Mouse (Mus musculus): ENCODE measurements around the gene R3hcc1l.

R3hcc1l gene

DNA sequence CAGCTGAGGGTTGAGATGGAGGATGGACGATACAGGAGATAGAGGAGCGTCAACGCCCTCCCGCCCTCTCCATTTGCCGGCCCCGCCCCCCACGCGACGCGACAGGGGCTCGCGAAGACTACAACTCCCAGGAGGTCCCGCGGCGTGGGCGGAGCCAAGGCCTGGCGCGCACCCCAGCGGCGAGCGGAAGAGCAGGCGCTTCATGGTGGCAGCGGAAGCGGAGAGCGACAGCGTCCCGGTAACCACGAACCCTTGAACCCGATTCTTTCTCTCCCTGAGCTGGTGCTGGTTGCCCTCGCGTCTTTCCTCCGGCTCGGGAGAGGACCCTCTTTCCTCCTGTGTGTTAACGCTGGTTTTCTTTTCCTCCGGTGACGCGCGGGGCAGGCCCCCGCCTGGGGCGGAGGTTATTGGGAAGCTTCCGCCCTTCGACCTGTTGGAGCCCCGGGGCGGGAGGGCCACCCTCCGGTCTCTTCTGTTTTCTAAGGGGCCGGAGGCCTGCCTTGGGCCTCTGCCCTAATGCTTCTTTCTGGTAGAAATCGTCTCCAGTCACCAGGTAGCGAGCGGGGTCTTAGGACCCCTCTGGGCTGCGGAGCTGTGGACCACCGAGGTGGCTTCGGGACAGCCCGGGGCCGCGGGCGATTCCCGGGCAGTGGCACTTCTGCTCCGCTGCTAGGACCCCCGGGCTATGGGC is at the start of gene R3hcc1l:
Gene R3hcc1l, plus strand, starts transcription at position 140 of the 691 bp plus-strand sequence.
- peak; percentile 97 for DNase-seq (ENCODE audit: low read depth, low spot score)

DNA sequence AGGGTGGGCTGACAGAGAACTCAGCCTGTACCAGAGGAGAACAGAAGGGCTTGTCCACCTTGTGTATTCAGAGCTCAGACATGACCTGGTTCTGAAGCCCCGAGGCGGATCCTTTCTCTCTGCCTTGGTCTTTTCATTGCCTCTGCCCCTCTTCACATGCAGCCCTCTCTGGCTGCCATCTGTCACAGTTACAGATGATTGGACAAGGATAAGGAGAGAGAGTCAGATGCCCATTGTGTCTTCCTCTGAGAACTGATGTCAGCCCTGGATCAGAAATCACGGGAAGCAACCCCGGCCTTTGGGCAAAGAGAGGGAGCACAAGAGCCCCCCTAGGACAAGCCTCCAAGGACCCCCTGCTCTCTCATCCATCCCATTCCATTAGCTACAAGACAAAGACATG is 47.0 kb upstream of the R3hcc1l start:
- no peak for DNase-seq (ENCODE audit: low read depth, low spot score)

DNA sequence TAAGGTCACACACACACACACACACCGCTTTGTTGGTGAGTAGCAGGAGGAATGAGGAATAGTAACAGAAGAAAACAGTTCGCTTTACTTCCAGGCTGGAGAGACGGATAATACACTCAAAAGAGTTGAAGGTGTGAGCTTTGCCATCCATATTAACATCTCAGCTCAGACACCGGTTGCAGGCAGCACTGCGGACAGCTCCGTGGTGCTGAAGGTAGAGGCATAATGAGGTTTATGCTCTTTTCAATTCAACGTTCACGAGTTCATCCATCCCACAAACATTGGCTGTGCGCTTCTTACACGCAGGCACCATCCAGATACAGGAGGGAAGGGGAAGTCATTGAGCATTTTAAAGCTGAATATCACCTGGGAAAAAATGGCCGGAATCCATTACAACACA is 45.7 kb upstream of the R3hcc1l start:
- DNase-seq (ENCODE audit: low read depth, low spot score): no peak

DNA sequence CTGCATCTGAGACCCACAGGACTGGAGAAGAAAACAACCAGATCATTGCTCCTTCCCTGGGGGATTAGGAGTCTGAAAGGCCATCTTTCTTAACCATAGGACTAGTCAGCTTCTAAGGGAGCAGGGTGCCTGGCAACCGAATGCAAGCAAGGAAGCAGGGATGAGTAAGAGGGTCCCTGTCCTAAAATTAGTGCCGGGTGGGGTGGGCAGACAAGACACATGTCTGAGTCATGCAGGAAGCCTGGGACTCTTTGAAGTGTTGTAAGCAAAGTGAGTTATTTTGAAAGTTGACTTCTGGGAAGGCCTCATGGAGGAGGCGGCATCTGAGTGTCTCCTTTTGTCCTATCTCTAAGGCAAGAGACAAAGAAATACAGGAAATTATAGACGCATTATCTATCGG is 40.8 kb upstream of the R3hcc1l start:
- no peak for DNase-seq (ENCODE audit: low read depth, low spot score)

DNA sequence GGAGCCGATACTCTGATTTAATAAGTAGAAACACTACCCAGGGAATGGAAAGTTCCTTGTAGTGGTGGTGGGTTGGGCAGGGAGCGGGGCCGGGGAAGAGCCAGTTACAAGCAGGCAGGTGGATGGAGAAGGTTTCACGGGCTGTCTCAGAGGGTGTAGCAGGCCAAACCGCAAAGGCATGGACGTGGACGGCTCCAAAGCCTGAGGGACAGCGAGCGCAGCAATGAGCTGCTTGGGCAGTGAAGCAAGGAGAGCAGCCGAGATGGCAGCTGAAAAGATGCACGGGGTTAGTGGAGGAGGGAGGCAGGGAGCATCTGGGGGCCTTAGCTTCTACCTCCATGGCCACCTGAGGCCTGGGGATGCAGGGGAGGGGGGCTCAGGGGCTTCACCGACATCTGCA is 40.3 kb upstream of the R3hcc1l start:
- DNase-seq (ENCODE audit: low read depth, low spot score): no peak

DNA sequence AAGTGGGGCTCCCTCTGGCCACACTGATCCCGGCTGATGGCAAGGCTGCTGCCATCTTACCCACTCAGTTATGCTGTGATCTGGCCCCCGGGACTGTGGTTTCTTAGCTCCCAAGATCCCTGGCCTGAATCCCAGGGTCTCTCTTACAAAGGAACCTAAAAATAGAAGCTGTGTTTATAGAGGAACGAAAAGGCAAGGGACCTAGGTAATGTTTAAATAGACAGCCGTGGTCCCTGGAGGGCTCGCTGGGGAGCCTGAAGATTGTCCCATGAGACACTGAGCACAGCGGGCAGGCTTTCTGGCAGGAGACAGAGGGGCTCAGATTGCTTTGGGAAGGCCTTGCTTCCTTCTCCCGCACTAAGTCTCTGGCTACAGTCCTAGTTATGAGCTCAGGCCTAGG is 33.1 kb upstream of the R3hcc1l start:
- no peak for DNase-seq (ENCODE audit: low read depth, low spot score)

DNA sequence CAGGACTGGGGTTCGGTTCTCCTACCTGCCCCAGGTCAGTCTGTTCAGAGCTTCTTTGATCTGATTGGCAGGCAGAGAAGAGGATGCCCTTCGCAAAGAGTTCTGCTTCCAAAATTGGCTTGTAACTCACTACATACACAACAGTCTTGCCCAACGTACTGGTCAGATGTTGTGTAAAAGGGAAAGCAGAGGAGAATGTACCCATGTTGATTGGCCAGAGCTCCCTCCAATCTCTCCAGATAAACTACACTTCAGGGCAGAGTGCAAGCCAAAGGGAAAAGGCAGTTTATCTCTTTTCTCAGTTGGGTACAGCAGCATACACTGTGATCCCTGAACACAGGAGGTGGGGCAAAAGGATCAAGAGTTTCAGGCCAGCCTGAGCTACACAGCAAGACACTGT is 31.3 kb upstream of the R3hcc1l start:
- no peak for DNase-seq (ENCODE audit: low read depth, low spot score)

DNA sequence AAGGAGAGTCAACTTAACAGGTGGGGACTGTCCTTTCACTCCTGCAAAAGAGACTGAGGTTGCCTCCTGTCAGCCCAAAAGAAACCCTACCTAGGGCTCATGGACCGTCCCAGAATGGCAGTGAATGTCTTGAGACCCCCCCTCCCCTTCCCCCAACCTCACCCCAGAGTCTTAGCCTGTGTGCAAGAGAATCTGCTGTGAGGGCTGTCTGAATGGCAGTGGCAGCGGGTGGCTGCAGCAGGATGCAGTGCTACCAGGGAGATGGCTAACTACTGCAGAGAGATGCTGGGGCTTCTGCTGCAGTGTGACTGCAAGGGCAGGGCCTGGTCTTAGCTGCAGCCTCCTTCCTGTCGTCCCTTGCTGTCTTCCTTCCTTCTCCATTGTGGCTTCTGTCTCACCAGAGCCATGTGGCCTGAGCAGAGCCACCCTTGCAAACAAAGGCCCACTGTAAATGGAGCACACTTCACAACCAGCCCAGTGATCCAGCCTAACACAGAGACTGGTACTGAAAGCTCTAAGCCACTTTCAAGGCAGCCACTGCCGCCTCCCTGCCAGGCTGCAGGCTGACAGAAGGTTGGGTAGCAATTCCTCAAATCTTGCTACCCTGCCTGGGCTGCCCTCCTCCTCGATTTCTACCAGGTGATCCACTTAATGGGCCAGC is 25.2 kb upstream of the R3hcc1l start:
- no peak for DNase-seq (ENCODE audit: low read depth, low spot score)

DNA sequence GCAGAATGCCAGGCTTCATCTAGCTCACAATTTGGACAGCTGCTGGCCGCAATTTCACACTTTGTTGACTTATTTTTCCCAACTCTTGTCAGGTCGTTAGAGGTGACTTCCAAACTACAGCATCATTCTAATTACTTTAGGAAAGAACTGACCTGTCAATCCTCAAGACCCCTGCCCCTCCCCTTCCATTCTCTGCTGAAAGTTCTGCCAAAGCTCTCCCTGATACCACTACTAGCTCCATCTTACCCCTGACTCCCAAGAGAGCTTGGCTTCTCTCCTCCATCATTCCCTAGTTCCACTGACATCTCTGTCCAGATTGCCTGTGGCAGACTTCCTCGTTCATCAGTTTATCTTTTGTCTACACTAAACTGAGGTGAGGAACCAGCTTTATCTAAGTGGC is 14.4 kb upstream of the R3hcc1l start:
- no peak for DNase-seq (ENCODE audit: low read depth, low spot score)

DNA sequence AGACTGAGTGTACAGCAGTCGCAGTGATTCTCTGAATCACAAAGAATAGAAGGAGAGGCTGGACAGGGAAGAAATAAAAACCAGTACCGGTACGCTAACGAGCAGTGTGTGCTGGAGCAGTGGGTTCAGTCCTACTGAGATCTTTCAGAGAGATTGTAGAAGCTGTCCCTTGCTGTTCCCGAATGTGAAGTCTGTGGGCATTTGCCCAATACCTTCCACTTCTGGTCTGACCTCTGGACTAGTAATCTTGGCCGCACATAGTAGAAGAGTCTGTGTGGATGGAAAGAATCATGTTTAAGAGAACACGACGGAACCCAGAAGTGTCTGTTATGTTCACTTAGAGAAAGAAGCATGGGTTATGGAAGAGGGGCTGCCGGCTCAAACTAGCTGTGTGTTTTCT is 8.9 kb upstream of the R3hcc1l start:
- no peak for DNase-seq (ENCODE audit: low read depth, low spot score)

DNA sequence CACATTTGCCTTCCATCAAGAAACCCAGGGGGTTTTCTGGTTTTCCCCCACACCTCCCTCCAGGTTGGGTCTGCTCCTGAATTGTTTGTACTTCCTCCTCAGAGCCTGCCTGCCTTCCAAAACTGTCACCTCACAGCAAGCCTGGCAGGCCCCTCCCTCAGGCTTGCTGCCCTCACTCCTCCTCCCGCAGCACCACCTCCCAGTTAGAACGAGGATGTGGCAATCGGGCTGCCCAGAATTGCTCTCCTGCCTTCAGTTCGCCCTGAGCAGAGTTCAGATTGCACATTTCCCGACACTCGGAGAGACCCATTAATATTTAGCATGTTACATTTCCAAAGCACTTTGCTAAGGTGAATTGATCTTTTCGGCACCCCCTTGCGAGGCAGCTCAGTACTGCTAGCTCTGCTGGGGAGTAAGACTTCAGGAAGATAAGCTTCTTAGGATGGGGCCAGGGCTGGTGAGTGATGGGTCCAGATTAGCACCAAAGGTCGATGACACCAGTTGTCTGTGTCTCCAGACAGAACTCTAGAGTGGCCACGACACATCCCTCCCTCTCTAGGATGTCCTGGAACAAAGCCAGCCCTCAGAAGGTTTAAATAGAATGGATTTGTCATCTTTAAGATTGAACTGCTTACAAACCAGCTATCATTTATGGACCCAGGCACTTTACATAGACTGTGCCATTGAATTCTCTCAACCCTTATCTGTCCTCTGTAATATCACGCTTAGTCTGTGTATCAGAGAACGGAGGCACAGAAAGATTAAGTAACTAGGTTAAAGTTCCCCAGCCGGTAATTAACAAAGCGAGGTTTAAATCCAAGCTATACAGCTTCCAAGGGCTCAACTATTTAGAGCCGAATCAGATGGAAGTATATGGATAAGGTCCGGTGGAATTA is 8.0 kb upstream of the R3hcc1l start:
- no peak for DNase-seq (ENCODE audit: low read depth, low spot score)

DNA sequence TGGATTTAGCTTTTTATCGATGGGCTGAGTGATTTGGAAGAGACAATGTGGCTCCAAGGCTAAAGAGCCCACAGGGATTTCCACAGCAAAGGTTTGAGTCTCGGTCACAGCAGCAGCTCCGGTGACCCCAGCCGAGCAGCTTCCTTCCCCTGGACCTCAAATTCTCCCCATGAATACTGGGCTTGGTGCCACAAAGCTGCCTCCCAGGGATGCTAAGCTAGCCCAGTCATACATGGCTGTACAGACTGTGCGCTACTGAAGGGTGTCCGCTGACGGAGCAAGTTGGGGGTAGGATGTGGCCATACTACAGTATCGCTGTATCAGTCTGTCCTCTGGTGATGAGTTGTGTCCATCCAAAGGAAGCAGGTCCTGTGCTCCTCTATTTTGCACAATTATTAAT is 2.9 kb upstream of the R3hcc1l start:
- no peak for DNase-seq (ENCODE audit: low read depth, low spot score)

DNA sequence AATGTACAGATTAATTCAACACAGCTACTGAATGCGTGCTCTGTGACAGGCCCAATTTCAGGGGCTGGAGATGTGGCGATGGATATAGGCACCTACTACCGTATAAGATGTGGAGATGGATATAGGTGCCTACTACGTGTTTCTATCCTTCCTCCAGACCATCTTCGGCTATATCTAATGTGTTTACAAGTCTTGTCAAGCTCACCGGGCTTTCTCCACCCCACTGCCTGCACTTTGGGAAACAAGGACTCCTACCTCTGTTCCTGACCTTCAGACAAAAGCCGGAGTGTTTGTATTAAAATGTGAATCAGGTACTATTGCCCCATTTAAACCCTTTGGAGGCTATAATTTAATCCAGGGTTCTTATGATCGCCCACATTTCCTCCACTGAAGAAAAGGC is 2.4 kb upstream of the R3hcc1l start:
- DNase-seq (ENCODE audit: low read depth, low spot score): no peak

DNA sequence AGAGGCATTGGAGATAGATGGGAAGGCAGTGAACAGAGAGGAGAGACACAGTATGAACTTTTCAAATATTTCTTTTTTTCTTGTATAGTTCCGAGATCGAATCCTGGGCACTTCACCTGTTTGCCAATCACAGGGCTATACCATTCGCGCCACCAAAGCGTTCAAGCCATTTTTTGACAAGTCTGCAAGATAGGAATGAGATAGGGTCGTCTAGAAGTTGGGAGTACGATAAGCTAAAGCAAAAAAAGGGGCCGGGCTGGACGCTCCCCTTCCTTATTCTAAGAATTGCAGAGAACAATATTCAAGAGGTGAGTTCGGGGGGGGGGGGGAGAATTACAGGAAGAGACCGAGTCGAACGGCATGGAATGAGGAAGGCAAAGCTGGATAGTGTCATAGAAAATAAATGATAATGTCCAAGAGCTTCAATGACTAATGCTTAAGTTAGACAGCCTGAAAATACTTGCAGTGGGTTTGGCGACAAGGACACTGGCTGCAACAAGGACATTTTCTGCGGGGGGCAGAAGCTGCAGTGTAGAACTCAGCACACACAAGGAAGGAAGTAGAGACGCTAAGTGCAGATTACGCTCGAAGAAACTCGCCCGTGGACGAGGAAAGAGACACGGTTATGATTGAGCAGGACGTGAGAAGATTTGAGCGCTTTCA is 471 bp upstream of the R3hcc1l start:
- no peak for DNase-seq (ENCODE audit: low read depth, low spot score)

DNA sequence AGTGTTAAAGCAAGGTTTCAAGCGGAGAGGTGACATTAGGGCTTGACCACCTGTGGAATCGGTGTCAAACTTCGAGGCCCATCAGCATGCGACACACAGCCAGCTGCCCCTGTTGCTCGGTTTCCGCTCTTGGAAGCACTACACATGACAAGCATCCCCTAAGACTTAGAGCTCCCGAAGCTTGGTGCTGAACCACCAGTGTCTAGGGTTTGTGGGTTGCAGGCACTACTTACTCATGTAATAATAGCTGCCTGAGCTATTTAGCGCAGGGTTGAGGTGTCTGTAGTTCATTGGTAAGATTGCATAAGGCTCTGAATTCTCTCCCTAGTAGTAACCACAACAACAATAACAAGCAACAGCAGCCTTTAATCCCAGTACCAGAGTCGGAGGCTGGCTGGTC is 1.2 kb downstream of the R3hcc1l start:
- peak; percentile 10 for DNase-seq (ENCODE audit: low read depth, low spot score)

DNA sequence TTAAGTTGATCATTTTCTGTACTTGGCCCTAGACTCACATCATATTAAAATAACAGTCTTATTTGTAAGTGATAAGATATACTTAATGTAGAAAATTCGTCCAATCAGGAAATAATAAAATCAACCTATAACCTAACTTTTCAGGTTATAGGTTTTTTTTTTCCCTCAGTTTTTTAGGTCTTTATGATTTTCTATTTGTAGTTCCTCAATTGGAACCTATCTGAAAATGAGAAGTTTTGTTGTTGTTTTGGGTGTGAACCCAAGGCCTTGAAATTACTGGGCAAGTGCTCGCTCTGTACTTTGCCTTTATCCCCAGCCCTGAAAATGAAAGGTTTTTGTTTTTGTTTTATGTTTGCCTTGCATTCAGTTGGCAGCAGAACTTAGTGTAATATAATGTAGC is 6.1 kb downstream of the R3hcc1l start:
- no peak for DNase-seq (ENCODE audit: low read depth, low spot score)

DNA sequence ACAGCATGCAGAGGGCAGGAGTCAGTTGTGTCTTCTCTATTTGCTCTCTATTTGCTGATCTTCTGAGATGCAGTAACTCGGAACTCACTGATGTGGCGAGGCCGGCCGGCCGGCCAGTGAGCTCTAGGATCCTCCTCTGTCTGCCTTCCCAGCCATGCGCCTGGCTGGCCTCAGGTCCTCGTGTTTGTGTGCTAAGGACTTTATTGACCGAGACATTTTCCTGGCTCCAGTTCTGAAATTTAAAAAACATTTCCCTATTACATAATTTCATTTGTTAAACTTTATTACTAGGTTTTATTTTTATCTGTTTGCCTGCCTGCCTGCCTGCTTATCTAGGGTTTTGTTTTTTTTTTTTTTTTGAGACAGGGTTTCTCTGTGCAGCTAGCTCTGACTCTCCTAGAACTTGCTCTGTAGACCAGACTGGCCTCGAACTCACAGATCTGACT is 11.5 kb downstream of the R3hcc1l start:
- no peak for DNase-seq (ENCODE audit: low read depth, low spot score)

DNA sequence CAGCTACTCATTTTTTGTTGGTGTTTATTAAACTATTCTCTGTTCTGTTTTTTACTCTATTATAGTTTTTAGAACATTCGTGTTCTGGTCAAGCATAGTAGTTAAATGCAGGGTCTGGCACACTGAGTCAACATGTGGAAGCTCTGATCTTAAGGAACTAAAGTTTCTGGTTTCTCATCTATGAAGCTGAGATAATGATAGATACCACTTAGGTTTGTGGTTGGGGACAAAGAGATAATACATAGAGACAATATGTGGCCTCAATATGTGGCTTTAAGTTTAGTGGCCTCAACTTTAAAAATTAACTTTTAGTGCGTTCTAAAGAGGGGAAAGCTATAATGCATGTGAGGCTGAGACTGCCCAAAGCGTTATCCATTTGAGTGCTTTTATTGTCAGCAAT is 15.9 kb downstream of the R3hcc1l start:
- DNase-seq (ENCODE audit: low read depth, low spot score): no peak

DNA sequence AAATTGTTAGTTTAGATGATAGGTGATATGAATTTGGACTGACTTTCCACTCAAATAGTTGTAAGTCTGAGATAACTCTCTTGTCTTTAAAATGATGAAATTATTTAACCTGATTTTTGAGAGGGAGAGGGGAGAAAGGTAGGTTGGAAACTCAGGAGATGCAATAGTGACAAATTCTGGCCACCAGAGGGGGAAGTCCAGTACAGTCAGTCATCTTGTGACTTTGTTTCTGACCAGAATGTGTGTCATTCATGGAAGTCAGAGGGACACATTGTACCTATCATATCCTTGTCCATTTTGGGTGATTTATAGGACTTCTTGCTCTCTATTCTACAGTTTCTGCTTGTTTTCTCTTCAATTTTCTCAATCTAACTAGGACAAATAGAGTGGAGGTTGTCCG is 19.0 kb downstream of the R3hcc1l start:
- no peak for DNase-seq (ENCODE audit: low read depth, low spot score)

DNA sequence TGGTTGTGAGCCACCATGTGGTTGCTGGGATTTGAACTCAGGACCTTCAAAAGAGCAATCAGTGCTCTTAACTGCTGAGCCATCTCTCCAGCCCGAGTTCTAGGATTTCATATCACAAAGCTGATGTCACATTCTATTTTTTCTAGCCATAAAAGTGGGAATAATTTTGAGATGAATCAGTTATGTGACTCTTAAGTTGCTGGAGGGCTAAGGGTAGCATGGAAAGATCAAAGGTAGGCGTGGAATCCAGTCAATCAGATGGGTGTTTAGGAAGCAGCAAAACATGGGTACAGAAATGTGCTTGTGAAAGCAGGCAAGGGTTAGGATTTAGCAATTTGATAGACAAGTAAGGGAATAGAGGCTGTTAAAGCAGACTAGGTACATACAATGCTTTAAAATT is 20.4 kb downstream of the R3hcc1l start:
- DNase-seq (ENCODE audit: low read depth, low spot score): no peak

DNA sequence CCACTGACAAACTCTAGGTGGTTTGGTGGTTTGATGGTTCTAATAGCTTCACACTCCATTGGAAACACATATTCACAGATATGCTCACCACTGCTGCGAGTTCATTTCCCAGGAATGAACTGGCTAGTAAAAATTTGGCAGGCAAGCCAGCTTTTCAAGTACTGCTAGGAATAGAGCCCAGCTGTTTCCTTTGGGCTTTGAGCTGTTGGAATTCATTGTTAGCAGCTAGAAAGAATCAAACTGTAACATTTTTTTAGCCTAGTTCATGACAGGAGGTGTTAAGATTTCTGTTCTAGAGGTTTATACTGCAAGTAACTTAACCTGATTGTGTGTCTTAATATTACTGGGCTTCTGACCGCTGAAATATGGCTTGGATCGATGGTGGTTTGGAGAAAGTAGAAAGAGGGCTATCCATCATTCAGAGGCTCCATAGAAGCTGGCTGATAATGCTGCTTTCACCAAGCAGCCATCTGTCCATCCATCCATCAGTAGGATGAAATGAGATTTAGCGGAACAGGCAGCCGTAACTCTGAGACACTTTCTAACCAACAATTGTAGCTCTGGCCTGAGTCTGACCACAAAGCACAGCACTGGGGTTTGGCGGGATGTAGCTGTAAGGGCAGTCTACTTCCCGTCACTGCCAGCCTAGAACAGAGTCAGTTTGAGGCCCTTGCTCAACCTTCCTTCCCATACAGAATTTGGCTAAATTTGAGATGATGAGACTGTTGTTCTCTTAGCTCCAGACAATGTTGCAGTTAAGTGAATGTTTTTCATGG is 21.0 kb downstream of the R3hcc1l start:
- no peak for DNase-seq (ENCODE audit: low read depth, low spot score)
